8 mouse cellular contexts compared by ENCODE assay signal in the genomic region with DNA sequence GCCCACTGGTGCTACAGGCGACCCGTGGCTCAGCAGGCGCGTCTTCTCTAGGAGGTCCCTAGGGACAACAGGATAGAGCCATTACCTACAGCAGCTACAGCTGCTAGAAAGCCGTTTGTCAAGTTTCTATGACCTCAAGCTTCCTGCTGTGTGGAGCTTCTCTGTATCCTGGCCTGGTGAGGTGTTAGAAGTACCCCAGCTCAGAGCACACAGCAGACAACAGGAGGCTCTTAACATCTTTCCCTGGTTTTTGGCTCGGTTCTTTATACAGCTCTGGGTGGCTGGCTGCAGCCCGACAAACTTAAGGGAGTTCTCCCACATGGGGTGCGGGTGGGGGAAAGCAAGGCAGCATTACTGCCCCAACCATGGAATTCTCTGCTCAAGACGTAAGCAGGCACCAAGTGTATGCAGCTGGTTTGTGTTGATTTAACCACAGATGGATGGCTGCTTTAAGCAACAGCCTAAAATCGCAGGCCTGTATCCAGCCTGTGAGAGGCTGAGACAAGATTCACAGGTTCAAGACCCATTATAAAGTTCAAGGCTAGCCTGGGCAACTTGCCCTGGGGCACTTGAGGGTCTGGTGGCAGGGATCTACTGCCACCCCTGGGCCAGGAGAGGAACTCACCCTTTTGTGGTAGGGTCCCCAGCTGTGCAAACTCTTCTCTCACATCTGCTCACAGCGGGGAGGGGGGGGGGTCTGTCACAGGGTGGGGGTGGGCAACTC. TPM values are rescaled to one million over a fixed set of nuclear protein-coding genes. Genes with fewer than 3 reads are reported as not detected.
DNase-seq lines count a peak whose midpoint lies in the region; ATAC-seq lines count a peak whose summit lies in the region.

No protein-coding gene starts in this region.

- peak overlapping the region; percentile 55 for H3K4me3 ChIP-seq in limb, embryonic 15.5 days
- H3K4me3 ChIP-seq in stomach, embryonic 16.5 days (replicated peaks; ENCODE audit: low read length) = peak overlapping the region; percentile 56

- no peaks in the 10 kb centered on the region for H3K9me3 ChIP-seq in limb, embryonic 15.5 days
- no peaks in the 10 kb centered on the region; the same call in 1 of the 2 replicates for H3K9me3 ChIP-seq in stomach, embryonic 16.5 days (replicated peaks; ENCODE audit: control insufficient read depth, low read length)

- peaks cover 15% of the 10 kb centered on the region for H3K4me1 ChIP-seq in limb, embryonic 15.5 days
- H3K4me1 ChIP-seq in stomach, embryonic 16.5 days (ENCODE audit: control insufficient read depth, insufficient read depth, low read length) = peaks cover 6% of the 10 kb centered on the region; the same call in 1 of the 2 replicates

- peak overlapping the region; percentile 50; the same call in 1 of the 2 replicates for H3K27ac ChIP-seq in limb, embryonic 15.5 days
- H3K27ac ChIP-seq in stomach, embryonic 16.5 days (ENCODE audit: low read length) = peak overlapping the region; percentile 6; the same call in 1 of the 2 replicates

- 37% methylated on average over 11 of the region's 11 CpGs for WGBS in limb, embryonic 15.5 days
- 43% methylated on average over 11 of the region's 11 CpGs for WGBS in stomach, embryonic 16.5 days

- DNase-seq in cerebellum, postnatal 4 days (ENCODE audit: low spot score in 2 of 2) = no peak
- peak; percentile 25 for DNase-seq in retina, postnatal 1 day
- no peak for DNase-seq in retina, embryonic 14.5 days (ENCODE audit: low spot score)
- DNase-seq in layer of hippocampus, adult 18-20 months (ENCODE audit: low spot score in 2 of 2) = no peak
- no peak for DNase-seq in kidney, adult 18-20 months

- H3K36me3 ChIP-seq in limb, embryonic 15.5 days = peaks cover 17% of the 10 kb centered on the region
- H3K36me3 ChIP-seq in stomach, embryonic 16.5 days (ENCODE audit: control insufficient read depth, insufficient read depth, low read length) = peaks cover 6% of the 10 kb centered on the region; the same call in 1 of the 2 replicates

- 0 out of 2 replicates have a peak, but pooled peaks have one; percentile 31 for ATAC-seq in cerebellum, adult (ENCODE audit: insufficient number of reproducible peaks, low FRiP score, low TSS enrichment)
- no peak; the same call in 1 of the 2 replicates for ATAC-seq in limb, embryonic 15.5 days (ENCODE audit: insufficient number of reproducible peaks, low FRiP score, low TSS enrichment, low read depth)
- 0 out of 2 replicates have a peak, but pooled peaks have one; percentile 6 for ATAC-seq in stomach, embryonic 16.5 days (ENCODE audit: insufficient read depth, low FRiP score)

- peak overlapping the region; percentile 90 for H3K4me2 ChIP-seq in limb, embryonic 15.5 days
- peak overlapping the region; percentile 89 for H3K4me2 ChIP-seq in stomach, embryonic 16.5 days (ENCODE audit: low read depth, low read length)

- H3K9ac ChIP-seq in limb, embryonic 15.5 days = peak overlapping the region; percentile 52; the same call in 1 of the 2 replicates
- peak overlapping the region; percentile 58 for H3K9ac ChIP-seq in stomach, embryonic 16.5 days (ENCODE audit: low read length)

- no peaks in the 10 kb centered on the region for H3K27me3 ChIP-seq in limb, embryonic 15.5 days
- no peaks in the 10 kb centered on the region for H3K27me3 ChIP-seq in stomach, embryonic 16.5 days (ENCODE audit: control insufficient read depth, insufficient read depth, low read length)

RNA-seq across cellular contexts. Expression of a gene that starts 19.5 kb away (rescaled TPM):
- polyA plus RNA-seq in limb, embryonic 15.5 days (2015; fragmentation: Nextera tagmentation; extraction: Ambion mirVana) = not detected in 2 replicates
- not detected in 2 replicates for polyA plus RNA-seq in stomach, embryonic 16.5 days (2015; fragmentation: Nextera tagmentation; extraction: Ambion mirVana)
- total RNA-seq in layer of hippocampus, adult 18-20 months (2021) = not detected

RNA-seq across cellular contexts. Expression of a gene that starts 21.0 kb away (rescaled TPM):
- 1.2 and 1.4 TPM in 2 replicates for polyA plus RNA-seq in limb, embryonic 15.5 days (2015; fragmentation: Nextera tagmentation; extraction: Ambion mirVana)
- 0.72 TPM in 2 replicates for polyA plus RNA-seq in stomach, embryonic 16.5 days (2015; fragmentation: Nextera tagmentation; extraction: Ambion mirVana)
- total RNA-seq in layer of hippocampus, adult 18-20 months (2021) = not detected
